Mouse (Mus musculus): ENCODE measurements around the gene Plet1.

DNA sequence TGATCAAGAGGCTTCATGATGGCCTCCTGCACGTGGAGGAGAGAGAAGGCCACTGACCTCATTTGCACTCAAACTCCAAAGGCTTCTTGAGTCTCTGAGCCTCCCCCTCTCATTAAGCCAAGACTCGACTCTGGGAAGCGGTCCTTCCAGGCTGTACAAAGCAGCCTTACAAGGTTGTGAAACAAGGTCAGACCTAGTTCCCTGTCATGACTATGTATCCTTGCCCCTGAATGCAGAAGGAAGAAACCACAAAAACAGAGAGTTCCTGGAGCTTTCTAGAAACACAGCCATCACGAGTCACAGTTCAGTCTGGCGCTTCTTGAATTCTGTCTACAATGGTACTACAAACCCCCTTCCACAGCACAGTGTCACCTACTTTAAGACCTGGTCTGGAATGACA, 28.2 kb downstream of the Plet1 start:
- TF ChIP-seq CTCF (conservative IDR thresholded peaks at IDR 0.05; ENCODE audit: insufficient read depth, insufficient read length, low read depth, low read length) (no peak), POLR2A (IDR thresholded peaks at IDR 0.05; ENCODE audit: low read depth, low read length) (no peak)
